Mouse (Mus musculus): ENCODE results near the gene Nfe2l1.
"Not testable (repeated sequence)": the region's sequence is repeated elsewhere in the genome, so short reads cannot be mapped to it uniquely, and the experiment has no call there.

Gene Nfe2l1

DNA sequence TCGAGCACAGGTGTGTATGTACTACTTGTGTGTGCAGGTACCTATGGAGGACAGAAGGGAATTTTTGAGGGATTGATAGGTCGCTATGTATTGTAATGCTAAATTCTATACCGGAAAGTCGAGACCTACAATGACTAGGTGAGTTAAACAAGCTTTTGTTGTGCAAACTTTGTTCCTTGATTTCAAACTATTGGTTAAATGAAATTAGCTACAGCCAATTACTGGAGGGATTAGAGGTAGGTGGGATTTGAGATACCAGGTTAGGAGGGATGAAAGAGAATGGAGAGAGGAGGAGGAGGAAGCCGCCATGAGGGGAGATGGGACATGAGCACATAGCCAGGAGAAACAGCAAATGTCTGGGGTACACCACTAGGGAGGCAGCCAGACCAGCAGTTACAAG is 49.5 kb downstream of the Nfe2l1 start:
- DNase-seq (ENCODE audit: low read depth, low spot score): no peak

GRCm38 (mm10) chr11:96778061-96778627 is 51.6 kb downstream of the Nfe2l1 start:
- not testable (repeated sequence) for DNase-seq (ENCODE audit: low read depth, low spot score)

- DNase-seq (ENCODE audit: low read depth, low spot score): peak; percentile 93
Measured at GRCm38 (mm10) chr11:96776968-96777962, 52.5 kb downstream of the Nfe2l1 start, which contains the start of gene Snx11. Gene Snx11 (minus strand): TSS chr11:96777559.

DNA sequence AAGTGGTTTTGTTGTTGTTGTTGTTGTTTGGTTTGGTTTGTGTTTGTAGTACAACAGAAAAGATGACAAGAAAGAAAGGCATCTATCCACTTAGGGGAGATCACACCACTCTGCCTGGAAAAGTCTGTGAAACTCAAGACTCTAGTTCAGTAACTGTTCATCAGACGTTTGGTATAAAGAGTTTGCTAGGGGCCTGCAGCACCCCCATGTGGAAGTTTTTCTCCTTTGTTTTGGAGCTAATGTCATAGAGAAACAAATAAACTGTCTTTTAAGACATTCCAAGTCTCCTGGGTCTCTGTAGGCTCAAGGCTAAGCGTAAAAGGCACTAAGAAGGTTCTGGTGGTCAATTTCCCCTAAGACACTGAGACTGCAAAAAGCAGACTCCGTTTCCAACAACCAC is 53.7 kb downstream of the Nfe2l1 start:
- DNase-seq (ENCODE audit: low read depth, low spot score): no peak

DNA sequence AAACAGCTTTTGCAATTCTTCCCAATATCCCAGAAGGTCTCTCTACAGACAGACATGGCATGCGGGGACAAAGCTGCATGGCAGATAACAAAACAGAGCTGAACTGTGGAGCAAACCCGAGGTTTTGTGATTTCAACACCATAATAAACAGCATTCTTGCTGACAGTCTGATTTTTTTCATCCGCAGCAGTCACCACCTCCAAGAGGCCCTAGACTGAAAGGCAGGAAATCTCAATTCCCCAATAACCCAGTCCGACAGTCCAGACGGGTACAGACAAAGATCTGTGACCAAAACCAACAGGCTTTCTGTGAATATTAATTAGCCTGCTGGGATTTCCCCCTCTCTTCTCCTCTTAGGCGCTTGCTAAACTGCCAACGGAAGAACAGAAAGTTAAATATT is 54.1 kb downstream of the Nfe2l1 start:
- no peak for DNase-seq (ENCODE audit: low read depth, low spot score)

GRCm38 (mm10) chr11:96775063-96775462 is 54.7 kb downstream of the Nfe2l1 start:
- DNase-seq (ENCODE audit: low read depth, low spot score): no peak

DNA sequence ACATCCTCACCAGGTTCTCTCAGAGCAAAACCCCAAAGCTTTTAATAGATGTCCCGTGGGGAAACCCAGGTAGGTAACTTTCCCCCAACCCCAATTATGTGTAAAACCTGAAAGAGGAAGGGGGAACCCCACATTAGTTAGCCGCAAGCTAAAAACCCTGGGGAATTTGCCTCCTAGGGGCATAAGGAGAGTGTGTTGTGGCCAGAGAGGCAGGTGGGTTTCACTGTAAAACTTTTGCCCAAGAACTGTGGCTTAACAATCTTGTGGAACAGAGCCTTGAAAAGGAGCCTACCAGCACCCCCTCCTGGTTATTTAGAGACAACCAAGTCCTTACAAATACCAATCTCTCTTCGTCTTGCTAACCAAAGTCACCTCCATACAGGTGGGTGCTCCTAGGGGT is 55.2 kb downstream of the Nfe2l1 start:
- DNase-seq (ENCODE audit: low read depth, low spot score): no peak

- DNase-seq (ENCODE audit: low read depth, low spot score): no peak
Measured at GRCm38 (mm10) chr11:96772413-96772812, 57.4 kb downstream of the Nfe2l1 start.

DNA sequence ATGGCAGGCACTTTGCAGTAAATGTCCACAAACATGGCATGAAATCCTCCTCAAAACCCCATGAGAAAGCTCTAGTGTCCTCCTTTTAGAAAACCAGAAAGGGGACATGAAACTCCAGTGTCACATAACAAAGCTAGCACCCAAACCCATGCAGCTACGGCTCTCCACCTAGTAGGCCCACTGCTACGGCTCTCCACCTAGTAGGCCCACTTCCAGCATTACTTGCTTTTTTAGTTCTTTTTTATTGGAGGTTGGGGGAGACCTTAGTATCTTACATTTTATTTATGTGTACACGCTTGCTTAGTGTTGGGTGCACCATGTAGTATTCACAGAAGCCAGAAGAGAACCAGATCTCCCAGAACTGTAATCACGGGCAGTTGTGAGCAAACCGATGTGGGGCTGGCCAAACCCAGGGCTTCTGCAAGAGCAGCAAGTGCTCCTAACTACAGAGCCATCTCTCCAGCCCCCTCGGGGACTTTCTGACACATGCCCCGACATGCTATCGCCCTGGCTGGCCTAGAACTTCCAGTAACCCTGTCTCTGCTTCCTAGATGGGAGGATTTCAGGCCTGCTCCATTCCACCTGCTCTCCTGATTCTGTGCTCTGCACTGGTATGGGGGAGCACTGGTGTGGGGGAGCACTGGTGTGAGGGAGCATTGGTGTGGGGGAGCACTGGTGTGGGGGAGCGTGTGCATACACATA is 58.3 kb downstream of the Nfe2l1 start:
- no peak for DNase-seq (ENCODE audit: low read depth, low spot score)

GRCm38 (mm10) chr11:96768240-96768639 is 61.5 kb downstream of the Nfe2l1 start:
- no peak for DNase-seq (ENCODE audit: low read depth, low spot score)

All from brain, embryonic 18.5 days (tissue).